Mouse (Mus musculus) intestine, postnatal 0 days (tissue): ENCODE data around the gene Jup. TPM values are rescaled to one million over a fixed set of nuclear protein-coding genes. Genes with fewer than 3 reads are reported as not detected.

Source experiments
- ATAC-seq: fragments of 200-750 bp; cut with Nextera tagmentation; 2 replicates; pipeline ENCODE4 v1.8.0; 2017; ENCODE audit warnings: mild to moderate bottlenecking, moderate TSS enrichment, moderate library complexity
- H3K27ac ChIP-seq: fragments of 300-500 bp; sonication (generic); 2 replicates; pipeline ENCODE4 v1.5.1; 2014; ENCODE audit warnings: mild to moderate bottlenecking, low read depth, low read length, moderate library complexity
- H3K27me3 ChIP-seq: fragments of 300-500 bp; sonication (generic); replicated peaks from 2 replicates; pipeline ENCODE4 v1.6.1; 2014; ENCODE audit warnings: low read length, mixed read lengths; ENCODE audit not compliant: control insufficient read depth, insufficient read depth
- H3K36me3 ChIP-seq: fragments of 300-500 bp; sonication (generic); 2 replicates; pipeline ENCODE4 v1.6.1; 2014; ENCODE audit warnings: mild to moderate bottlenecking, moderate library complexity; ENCODE audit not compliant: control insufficient read depth, insufficient read depth
- H3K4me1 ChIP-seq: fragments of 300-500 bp; sonication (generic); replicated peaks from 2 replicates; pipeline ENCODE4 v1.6.1; 2014; ENCODE audit warnings: antibody characterized with exemption, low read length, mixed read lengths; ENCODE audit not compliant: control insufficient read depth, insufficient read depth
- H3K4me2 ChIP-seq: fragments of 300-500 bp; sonication (generic); replicated peaks from 2 replicates; pipeline ENCODE4 v1.6.1; 2014; ENCODE audit warnings: low read depth, mild to moderate bottlenecking, moderate library complexity
- H3K4me3 ChIP-seq: fragments of 300-500 bp; sonication (generic); 2 replicates; pipeline ENCODE4 v1.5.1; 2014; ENCODE audit warnings: low read depth, low read length
- H3K9ac ChIP-seq: fragments of 300-500 bp; sonication (generic); 2 replicates; pipeline ENCODE4 v1.6.1; 2014; ENCODE audit warnings: mild to moderate bottlenecking, low read depth, low read length
- H3K9me3 ChIP-seq: fragments of 300-500 bp; sonication (generic); 2 replicates; pipeline ENCODE4 v1.6.1; 2016; ENCODE audit warnings: mixed run types; ENCODE audit not compliant: control insufficient read depth
- CTCF ChIP-seq: sonication (generic); IDR thresholded peaks from 2 replicates; pipeline ENCODE4 v1.5.1; 2016; ENCODE audit warnings: low read depth, mild to moderate bottlenecking, control low read depth, antibody characterized with exemption, moderate library complexity
- WGBS: fragments of 180-500 bp; shearing (Covaris S2); extraction: QIAGEN DNeasy Blood & Tissue Kit; methylation state at CpG from one replicate; pipeline ENCODE4 v1.1.7; 2014; 5-methylcytosine and 5-hydroxymethylcytosine counted together
- polyA plus RNA-seq: library from polyadenylated mRNA; unstranded; fragments of >200 nt; fragmentation: Nextera tagmentation; extraction: Ambion mirVana; gene quantifications from 2 replicates; pipeline ENCODE4 v1.2.1, GENCODE M21; 2015

Gene Jup
- polyA plus RNA-seq, 1 experiment from 2014 or later: 103 TPM

DNA sequence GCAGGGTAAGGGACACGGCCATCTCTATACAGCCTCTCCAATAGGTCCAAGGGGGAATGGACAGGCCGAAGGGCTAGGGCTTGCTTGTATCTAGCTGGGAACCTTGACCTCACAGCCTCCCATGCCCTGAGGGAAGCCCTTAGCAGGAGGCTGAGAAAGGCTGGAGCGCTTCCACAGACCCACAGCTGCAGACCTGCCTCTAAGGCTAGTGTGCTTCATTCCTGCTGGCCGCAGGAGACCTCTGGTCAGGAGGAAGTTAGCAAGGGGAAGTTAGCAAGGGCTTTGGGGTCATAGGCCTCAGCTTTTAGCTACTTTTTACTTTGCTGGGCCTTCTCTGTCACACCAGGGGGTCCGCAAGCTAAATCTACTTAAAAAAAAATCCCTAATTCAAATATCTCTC, 19.1 kb downstream of the Jup start:
- Histone ChIP-seq H3K27me3 (no peaks in the 10 kb centered on the region), H3K9ac (no peak overlapping the region), H3K36me3 (peaks cover 90% of the 10 kb centered on the region), H3K4me3 (no peak overlapping the region), H3K4me1 (no peaks in the 10 kb centered on the region), H3K4me2 (no peak overlapping the region), H3K27ac (no peak overlapping the region), H3K9me3 (no peaks in the 10 kb centered on the region)
- WGBS: 92% methylated on average over 5 of the region's 5 CpGs
- no peak for ATAC-seq
- TF ChIP-seq CTCF: no peak

GRCm38 (mm10) chr11:100377989-100378388, 19.6 kb downstream of the Jup start:
- Histone ChIP-seq H3K4me2 (no peak overlapping the region), H3K36me3 (peaks cover 90% of the 10 kb centered on the region), H3K9ac (no peak overlapping the region), H3K4me3 (no peak overlapping the region), H3K27me3 (no peaks in the 10 kb centered on the region), H3K4me1 (no peaks in the 10 kb centered on the region), H3K27ac (no peak overlapping the region), H3K9me3 (no peaks in the 10 kb centered on the region)
- ATAC-seq: no peak
- 95% methylated on average over 14 of the region's 14 CpGs for WGBS
- TF ChIP-seq CTCF: no peak

GRCm38 (mm10) chr11:100376746-100377389, 20.7 kb downstream of the Jup start:
- Histone ChIP-seq H3K36me3 (peaks cover 89% of the 10 kb centered on the region), H3K9me3 (no peaks in the 10 kb centered on the region), H3K4me1 (no peaks in the 10 kb centered on the region), H3K4me2 (no peak overlapping the region), H3K4me3 (no peak overlapping the region), H3K27me3 (no peaks in the 10 kb centered on the region), H3K27ac (no peak overlapping the region), H3K9ac (no peak overlapping the region)
- no peak for TF ChIP-seq CTCF
- 92% methylated on average over 21 of the region's 21 CpGs for WGBS
- ATAC-seq: no peak

GRCm38 (mm10) chr11:100376005-100376404, 21.6 kb downstream of the Jup start:
- Histone ChIP-seq H3K4me3 (no peak overlapping the region), H3K4me2 (no peak overlapping the region), H3K36me3 (peaks cover 90% of the 10 kb centered on the region), H3K9me3 (no peaks in the 10 kb centered on the region), H3K27me3 (no peaks in the 10 kb centered on the region), H3K27ac (no peak overlapping the region), H3K4me1 (no peaks in the 10 kb centered on the region), H3K9ac (no peak overlapping the region)
- TF ChIP-seq CTCF: no peak
- ATAC-seq: no peak
- WGBS: 74% methylated on average over 4 of the region's 4 CpGs

- Histone ChIP-seq H3K27ac (no peak overlapping the region), H3K9me3 (no peaks in the 10 kb centered on the region), H3K4me2 (no peak overlapping the region), H3K4me3 (no peak overlapping the region), H3K4me1 (no peaks in the 10 kb centered on the region), H3K9ac (no peak overlapping the region), H3K36me3 (peaks cover 90% of the 10 kb centered on the region), H3K27me3 (no peaks in the 10 kb centered on the region)
- WGBS: 88% methylated on average over 9 of the region's 9 CpGs
- TF ChIP-seq CTCF: no peak
- no peak for ATAC-seq
Observed at GRCm38 (mm10) chr11:100375127-100375526, 22.4 kb downstream of the Jup start.

GRCm38 (mm10) chr11:100371981-100372558, 25.5 kb downstream of the Jup start:
- 81% methylated on average over 7 of the region's 8 CpGs for WGBS
- ATAC-seq: no peak

More at GRCm38 (mm10) chr11:100371981-100372558, 25.5 kb downstream of the Jup start:
- H3K27me3 ChIP-seq: no peaks in the 10 kb centered on the region
- no peak overlapping the region for H3K4me3 ChIP-seq
- no peak overlapping the region for H3K27ac ChIP-seq
- no peak overlapping the region for H3K4me2 ChIP-seq
- H3K36me3 ChIP-seq: peaks cover 70% of the 10 kb centered on the region
- no peaks in the 10 kb centered on the region for H3K4me1 ChIP-seq
- no peak overlapping the region for H3K9ac ChIP-seq
- TF ChIP-seq CTCF: no peak
- H3K9me3 ChIP-seq: no peaks in the 10 kb centered on the region
